Mouse (Mus musculus) lung, adult 2 months (tissue): Measurements from ENCODE around the gene Gm3417. TPM values are rescaled to one million over a fixed set of nuclear protein-coding genes. Genes with fewer than 3 reads are reported as not detected.
A peak's percentile ranks its signal among the peaks of the same experiment; 100 is the strongest.
"Not testable (repeated sequence)": the region's sequence is repeated elsewhere in the genome, so short reads cannot be mapped to it uniquely, and the experiment has no call there.

Experiments used
- DNase-seq: peaks from one replicate; pipeline ENCODE4 v3.0.0; 2022
- H3K4me1 ChIP-seq: fragments of 200-500 bp; 2 replicates; pipeline ENCODE4 v1.6.1; 2011; ENCODE audit warnings: low read length; ENCODE audit not compliant: control insufficient read depth, insufficient read depth
- H3K4me3 ChIP-seq: fragments of 200-500 bp; replicated peaks from 2 replicates; pipeline ENCODE3; 2011; ENCODE audit warnings: low read depth, mild to moderate bottlenecking, control low read depth, low read length; ENCODE audit errors: extremely low read depth
- CTCF ChIP-seq: fragments of 200-500 bp; IDR thresholded peaks from 2 replicates; pipeline ENCODE4 v1.5.1; 2011; ENCODE audit warnings: mild to moderate bottlenecking, low read length, control low read depth; ENCODE audit not compliant: insufficient read depth
- POLR2A ChIP-seq: fragments of 200-500 bp; IDR thresholded peaks from 2 replicates; pipeline ENCODE4 v1.6.1; 2011; ENCODE audit warnings: low read depth, mild to moderate bottlenecking, control low read depth, low read length, borderline replicate concordance; ENCODE audit errors: extremely low read depth
- WGBS: fragments of 180-500 bp; shearing (Covaris S2); methylation state at CpG from one replicate; pipeline ENCODE4 v1.1.7; 2018; 5-methylcytosine and 5-hydroxymethylcytosine counted together
- polyA plus RNA-seq: library from polyadenylated mRNA; depleted of rRNA; stranded (reverse); fragments of >200 nt; gene quantifications from 2 replicates; pipeline ENCODE4 v1.2.3, GENCODE M21; 2012

The Gm3417 gene
- polyA plus RNA-seq, 1 experiment, result 0.73 TPM

DNA sequence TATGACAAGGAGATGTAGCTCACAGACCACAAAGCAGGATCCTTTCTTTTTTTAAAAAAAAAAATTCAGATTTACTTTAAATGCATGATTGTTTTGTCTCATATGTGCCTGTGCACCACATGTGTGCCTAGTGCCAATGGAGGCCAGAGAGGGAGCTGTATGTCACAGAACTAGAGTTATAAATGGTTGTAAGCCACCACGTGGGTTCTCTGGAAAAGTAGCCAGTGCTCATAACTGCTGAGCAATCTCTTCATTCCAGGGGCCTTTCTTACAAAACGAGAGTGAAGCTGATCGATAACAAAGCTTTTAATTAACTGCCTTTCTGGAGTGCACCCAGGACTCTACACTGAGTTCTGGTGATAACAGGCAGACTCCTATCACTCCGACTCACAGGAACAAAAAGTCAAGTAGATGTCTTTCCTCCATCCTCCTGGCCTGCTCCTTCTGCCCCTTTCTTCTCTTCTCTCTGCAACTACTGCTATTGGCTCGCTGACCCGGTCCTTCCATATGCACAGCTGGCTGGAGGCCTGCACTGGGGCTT lies 10.1 kb downstream of the Gm3417 start:
- no CpG with 5 or more reads among the region's 6 CpGs for WGBS
- not testable (repeated sequence) for H3K4me1 ChIP-seq, H3K4me3 ChIP-seq, DNase-seq

DNA sequence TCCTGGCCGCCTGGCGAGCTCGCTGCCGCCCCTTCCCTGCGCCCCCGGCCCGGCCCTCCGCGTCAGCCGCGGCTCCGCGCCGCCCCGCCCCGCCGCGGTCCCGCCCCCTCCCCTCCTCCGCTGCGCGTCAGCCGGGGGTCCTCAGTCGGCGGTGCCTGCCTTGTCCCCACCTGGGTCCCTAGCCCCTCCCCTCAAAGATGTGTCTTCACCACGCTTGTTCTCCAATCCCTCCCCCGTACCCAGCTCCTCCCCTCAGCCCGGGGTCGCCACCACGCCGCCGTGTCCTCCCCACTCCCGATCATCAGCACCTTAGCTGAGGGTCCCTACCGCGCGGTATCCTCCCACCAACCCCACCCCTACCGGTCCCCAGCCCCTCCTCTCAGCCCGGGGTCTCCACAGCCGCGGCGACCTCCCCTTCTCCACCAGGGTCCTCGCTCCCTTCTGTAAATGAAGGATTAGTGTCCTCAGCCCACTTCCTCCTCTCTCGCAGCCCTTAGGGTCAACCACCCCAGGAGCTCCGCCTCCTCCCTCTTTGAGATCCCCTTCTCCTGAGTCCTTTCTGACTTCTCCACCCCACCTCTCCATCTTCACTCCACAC lies 16.9 kb downstream of the Gm3417 start:
- H3K4me1 ChIP-seq, DNase-seq, H3K4me3 ChIP-seq: not testable (repeated sequence)
- no CpG with 5 or more reads among the region's 44 CpGs for WGBS

DNA sequence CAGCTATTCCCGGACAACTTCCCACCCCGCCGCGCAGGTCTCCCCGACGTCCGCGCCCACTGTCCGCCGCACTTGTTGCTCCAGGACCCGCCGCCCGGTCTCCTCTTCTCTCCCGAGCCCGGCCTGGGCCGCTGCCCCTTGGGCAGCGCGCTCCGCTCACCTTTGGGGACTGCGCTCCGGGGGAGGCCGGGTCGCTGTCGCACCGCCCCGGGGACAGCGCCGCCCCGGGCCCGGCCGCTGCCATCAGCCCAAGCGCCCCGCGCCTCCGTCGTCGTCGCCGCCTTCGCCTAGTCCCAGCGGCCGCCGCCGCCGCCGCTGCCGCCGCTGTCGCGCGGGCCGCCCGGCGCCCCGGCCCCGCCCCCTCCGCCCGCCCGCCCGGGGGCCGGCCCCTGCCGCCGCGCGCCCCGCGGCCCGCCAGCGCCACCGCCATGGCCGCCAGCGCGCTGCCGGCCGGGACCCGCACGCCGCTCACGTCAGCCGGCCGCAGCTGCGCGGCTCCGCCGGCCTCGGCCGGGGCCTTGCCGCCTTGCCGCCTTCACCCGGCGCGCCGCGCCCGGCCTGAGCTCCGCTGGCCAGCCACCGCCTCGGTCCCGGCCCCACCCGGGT lies 17.5 kb downstream of the Gm3417 start, which contains the start of gene Phf10:
Phf10 (minus strand) TSS at position 323 of the 606 bp plus-strand sequence.
- H3K4me1 ChIP-seq, result not testable (repeated sequence)
- DNase-seq, result peak; percentile 60
- H3K4me3 ChIP-seq, result peak within 1 kb of the TSS; percentile 84
- WGBS, result 4% methylated on average over 56 of the region's 100 CpGs

DNA sequence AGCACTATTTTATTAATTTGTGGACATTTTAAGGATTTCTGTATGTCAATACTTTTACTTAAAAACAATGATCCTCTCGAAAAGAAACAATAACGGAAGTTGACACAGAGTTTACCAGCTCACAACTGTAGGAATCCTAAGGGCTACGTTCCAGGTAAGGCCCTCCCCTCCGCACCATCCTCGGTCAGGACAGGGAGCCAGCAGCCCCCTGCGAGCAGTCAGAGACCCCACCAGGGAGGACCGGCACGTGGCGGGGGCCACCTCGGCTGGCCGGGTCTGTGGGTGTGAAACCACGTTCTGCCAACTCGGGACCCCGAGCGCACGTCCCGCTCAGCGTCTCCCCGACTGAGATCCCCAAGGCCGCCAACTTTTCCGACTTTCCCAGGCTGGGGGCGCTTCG lies 18.1 kb downstream of the Gm3417 start:
- WGBS, result under 1% methylated on average over 21 of the region's 23 CpGs
- H3K4me1 ChIP-seq, result peaks cover 5% of the 10 kb centered on the region
- H3K4me3 ChIP-seq, result peak overlapping the region; percentile 84
- DNase-seq, result peak; percentile 31
- TF ChIP-seq POLR2A, result no peak
- no peak for TF ChIP-seq CTCF

DNA sequence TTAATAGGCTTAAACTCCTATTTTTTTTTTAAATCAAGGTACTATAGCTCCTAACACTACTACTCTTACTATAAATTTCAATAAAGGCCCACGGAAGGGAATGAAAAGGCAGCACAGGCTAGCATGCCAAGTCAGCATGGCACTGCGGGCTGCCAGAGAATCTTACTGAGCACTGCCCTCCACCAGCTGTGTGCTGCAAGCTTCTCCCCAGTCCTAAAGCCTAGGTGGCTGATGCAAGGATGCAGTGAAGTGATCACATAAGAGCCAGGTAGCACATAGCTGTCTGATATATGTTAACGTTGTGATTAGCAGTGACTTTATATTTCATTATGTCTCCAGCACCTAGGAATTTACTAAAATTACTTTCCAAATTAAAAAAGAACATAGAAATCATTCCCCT lies 18.6 kb downstream of the Gm3417 start:
- H3K4me3 ChIP-seq, result no peak overlapping the region
- WGBS, result 30% methylated on average over 3 of the region's 3 CpGs
- peaks cover 5% of the 10 kb centered on the region for H3K4me1 ChIP-seq
- no peak for TF ChIP-seq POLR2A
- TF ChIP-seq CTCF, result no peak
- DNase-seq, result no peak

DNA sequence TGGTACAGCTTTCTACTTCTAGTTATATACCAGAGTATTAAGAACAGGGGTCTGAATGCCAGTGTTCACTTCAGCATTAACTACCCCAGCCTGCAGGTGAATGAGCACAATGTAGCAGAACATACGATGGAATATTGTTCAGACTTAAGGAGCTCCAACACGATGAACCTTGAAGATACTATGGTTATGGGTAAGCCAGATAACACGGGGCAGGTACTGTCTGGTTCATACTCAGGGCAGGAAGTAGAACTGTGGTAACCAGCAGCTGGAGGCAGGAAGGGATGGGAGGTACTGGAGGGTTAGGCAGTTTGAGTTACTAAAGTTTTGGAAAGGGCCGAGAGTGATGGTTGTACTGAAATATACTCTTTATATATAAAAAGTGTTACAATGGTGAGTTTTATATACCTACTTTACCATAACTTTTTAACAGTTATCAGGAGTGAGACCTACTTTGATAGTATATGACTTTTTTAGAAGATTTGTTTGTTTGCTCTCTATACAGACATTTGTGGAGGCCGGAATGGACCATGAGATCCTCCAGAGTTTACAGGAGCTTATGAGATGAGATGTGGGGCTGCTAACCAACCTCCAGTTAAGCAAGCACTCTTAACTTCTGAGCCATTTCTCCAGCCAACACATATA lies 19.8 kb downstream of the Gm3417 start:
- Histone ChIP-seq H3K4me3 (no peak overlapping the region), H3K4me1 (peaks cover 5% of the 10 kb centered on the region)
- no peak for DNase-seq
- 84% methylated on average over 5 of the region's 5 CpGs for WGBS
- no peak for TF ChIP-seq POLR2A
- no peak for TF ChIP-seq CTCF

DNA sequence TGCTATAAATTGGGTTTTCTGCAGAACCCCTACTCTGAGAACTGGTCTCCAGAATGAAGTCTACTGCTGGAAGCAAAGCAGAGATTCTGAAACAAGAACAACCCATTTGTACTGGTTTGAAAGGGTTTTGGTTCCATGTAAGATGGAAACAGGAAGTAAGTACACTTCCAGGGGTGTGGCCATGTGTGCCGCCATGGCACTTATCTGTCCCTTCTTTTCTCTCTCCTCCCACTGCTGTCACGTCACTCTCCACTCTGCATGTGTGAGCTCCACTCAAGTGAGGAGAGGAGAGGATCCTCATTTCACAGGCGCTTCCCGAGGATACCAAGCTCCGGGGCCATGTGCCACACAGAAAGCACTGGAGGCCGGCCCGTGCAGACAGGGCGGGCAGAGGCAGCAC lies 25.1 kb downstream of the Gm3417 start:
- no peak for DNase-seq
- Histone ChIP-seq H3K4me3 (no peak overlapping the region), H3K4me1 (no peaks in the 10 kb centered on the region)
- TF ChIP-seq CTCF, result no peak
- TF ChIP-seq POLR2A, result no peak
- 84% methylated on average over 8 of the region's 8 CpGs for WGBS

DNA sequence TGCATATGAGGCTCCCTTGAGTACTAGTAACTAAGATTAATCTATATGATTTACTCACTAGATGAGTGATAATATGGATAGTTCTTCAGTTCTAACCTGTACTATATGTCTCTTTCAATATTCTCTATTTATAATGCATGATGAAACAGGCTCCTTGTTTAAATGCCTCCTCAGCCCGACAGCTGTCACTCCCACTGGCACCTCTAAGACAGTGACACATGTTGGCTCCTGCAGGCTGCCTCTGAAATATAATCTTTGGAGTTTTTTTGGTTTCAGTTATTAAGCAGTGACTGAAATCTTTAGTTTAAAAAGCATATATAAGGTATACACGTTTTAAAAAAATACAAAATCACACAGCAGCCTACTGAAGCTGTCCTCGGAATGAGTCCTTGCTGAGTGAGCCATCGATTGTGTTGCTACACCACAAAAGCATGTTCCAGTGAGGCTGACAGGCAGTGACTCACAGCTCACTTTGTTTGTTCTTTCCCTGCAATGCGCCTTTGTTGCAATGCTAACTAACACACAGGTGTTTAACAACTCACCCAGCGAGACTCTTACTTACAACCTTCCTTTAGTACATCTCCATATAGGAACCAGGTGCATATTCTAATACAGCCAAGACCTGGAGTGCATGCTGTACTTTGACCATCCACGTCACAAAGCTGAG lies 29.3 kb downstream of the Gm3417 start:
- H3K4me1 ChIP-seq, result peaks cover 3% of the 10 kb centered on the region
- no peak overlapping the region for H3K4me3 ChIP-seq
- 84% methylated on average over 7 of the region's 7 CpGs for WGBS
- DNase-seq, result no peak
- no peak for TF ChIP-seq POLR2A
- no peak for TF ChIP-seq CTCF

DNA sequence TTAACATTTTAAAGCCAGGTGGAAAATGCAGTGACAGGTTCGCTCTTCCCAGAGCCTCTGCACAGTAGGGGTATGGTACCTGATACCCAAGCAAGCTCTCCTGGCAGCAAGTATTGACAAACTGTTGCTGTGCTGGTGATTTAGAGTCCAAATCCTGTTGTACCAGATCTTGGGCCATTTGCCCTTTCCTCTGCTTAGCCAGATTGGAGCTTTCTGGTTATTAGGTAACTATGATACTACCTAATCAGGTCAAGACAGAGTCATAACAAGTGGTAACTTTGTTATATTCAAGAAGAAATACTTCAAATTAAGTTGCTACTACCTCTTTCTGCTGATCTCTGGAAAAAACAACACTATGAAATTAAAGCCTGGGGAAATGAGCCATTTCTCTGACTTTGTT lies 34.0 kb downstream of the Gm3417 start:
- TF ChIP-seq CTCF (no peak), POLR2A (no peak)
- peaks cover 5% of the 10 kb centered on the region for H3K4me1 ChIP-seq
- no peak for DNase-seq
- no peak overlapping the region for H3K4me3 ChIP-seq
- WGBS, result 93% methylated on average over 1 of the region's 1 CpGs

DNA sequence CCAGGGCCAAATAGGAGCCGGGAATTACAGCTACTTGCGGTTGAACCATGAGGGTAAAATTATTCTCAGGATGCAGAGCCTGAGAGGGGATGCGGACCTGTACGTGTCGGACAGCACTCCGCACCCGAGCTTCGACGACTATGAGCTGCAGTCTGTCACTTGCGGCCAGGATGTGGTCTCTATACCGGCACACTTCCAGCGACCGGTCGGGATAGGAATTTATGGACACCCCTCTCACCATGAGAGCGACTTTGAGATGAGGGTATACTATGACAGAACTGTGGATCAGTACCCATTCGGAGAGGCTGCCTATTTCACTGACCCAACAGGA lies 34.9 kb downstream of the Gm3417 start:
- peak overlapping the region; percentile 83 for H3K4me3 ChIP-seq
- 12% methylated on average over 16 of the region's 16 CpGs for WGBS
- peaks cover 5% of the 10 kb centered on the region for H3K4me1 ChIP-seq
- TF ChIP-seq CTCF (no peak), POLR2A (no peak)
- no peak for DNase-seq
